Mouse (Mus musculus) kidney, adult 2 months (tissue): ENCODE measurements around the gene Acrbp.

Source experiments
- CTCF ChIP-seq: fragments of 200-500 bp; conservative IDR thresholded peaks from 2 replicates; pipeline ENCODE4 v1.5.1; 2011; ENCODE audit warnings: low read depth, mild to moderate bottlenecking, control low read depth, low read length, moderate library complexity, mixed read lengths; ENCODE audit not compliant: insufficient read depth, insufficient read length
- POLR2A ChIP-seq: fragments of 200-500 bp; IDR thresholded peaks from one replicate; pipeline ENCODE4 v1.6.1; 2011; ENCODE audit warnings: low read depth, low read length, control low read depth

GRCm38 (mm10) chr6:125039131-125039530 lies 10.4 kb upstream of the Acrbp start:
- no peak for TF ChIP-seq CTCF
- TF ChIP-seq POLR2A = no peak
